Mouse (Mus musculus) retina, embryonic 14.5 days (tissue): ENCODE data around the gene Cks2.
"Not testable (repeated sequence)": the region's sequence is repeated elsewhere in the genome, so short reads cannot be mapped to it uniquely, and the experiment has no call there.

ENCODE experiments used
- DNase-seq: peaks from one replicate; pipeline ENCODE4 v3.0.0-alpha.2; 2015; ENCODE audit warnings: low spot score

Cks2 gene

GRCm38 (mm10) chr13:51641424-51641823 is 3.6 kb upstream of the Cks2 start:
- DNase-seq, result no peak

DNA sequence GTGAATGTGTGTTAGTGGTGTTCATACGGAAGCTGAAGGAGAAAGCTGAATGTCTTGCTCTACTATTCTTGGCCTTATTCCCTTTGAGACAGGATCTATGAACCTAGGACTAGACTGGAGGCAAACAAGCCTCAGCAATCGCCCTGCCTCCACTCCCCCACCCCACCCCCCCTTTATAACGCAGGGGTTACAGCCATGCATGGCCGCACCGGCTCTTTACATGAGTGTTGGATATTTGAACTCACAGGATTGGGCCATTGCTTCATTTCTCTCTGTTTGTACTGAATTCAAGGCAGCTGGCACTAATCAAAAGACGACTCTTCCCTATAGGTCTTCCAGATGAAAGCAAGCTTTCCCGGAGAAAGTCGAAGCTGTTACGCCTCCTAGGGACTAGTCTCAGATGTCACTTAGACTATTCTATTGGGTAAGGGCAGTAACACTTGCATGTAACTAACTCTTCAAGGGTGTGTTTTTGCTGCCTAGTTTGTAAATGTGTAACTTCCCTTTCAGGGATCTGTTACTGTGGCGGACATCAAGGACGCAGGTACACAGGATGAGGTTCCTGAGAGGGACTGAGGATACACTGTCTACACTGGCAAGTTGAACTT is 2.8 kb upstream of the Cks2 start:
- DNase-seq, result no peak

GRCm38 (mm10) chr13:51643924-51644828 is 856 bp upstream of the Cks2 start:
- DNase-seq, result no peak

- peak; percentile 48 for DNase-seq
These were observed 840 bp downstream of the Cks2 start for GRCm38 (mm10) chr13:51645872-51646271.

DNA sequence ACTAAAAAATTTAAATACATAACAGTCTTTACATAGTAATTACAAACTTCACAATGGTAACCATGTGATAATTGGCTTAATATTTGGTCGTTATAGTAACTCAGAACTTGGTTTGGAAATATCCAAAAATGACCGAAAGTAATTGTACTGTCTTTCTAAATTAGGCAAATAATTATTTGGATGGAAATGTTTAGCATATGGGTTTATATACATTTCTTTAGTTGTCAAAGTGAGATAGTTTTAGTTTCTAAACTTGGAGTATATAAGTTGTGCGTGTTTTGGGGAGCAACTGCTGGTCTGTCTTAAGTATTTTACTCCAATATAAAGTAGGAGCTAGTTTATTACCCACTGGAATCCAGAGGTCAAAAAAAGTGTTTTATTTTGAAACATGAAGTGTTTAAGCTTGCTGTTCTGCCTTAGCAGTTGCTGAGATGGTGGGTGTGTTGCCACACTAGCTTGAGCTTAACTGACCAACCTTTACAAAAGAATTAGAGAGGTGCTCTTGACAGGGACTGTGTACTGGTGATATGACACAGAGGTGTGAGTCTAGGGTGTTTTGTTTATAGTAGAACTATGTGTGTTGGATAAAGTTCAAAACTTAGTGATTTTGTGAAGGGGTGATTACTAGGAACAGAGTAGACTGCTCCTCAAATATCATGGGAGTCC is 1.5 kb downstream of the Cks2 start:
- no peak for DNase-seq

DNA sequence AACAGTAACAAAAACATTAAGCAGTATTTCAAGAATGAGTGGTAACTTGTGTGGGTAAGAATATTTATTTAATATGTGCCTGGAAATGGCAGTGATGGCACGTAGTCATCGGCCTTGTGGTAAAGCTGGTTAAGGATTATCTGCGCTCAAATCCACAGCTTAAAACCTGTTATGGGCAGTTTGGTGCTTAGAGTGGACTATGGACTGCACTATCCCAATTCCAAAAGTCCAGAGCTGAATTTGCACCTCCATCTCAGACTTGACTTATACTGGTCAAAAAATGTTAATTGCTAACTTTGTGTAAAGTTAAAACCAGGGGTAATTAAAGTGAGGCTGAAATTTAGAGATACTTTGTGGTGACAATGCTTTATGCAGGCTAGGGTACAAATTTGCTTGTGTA is 2.7 kb downstream of the Cks2 start:
- DNase-seq, result no peak

GRCm38 (mm10) chr13:51648237-51648636 is 3.2 kb downstream of the Cks2 start:
- no peak for DNase-seq

- DNase-seq, result no peak
These were observed 4.7 kb downstream of the Cks2 start for GRCm38 (mm10) chr13:51649740-51650139.

DNA sequence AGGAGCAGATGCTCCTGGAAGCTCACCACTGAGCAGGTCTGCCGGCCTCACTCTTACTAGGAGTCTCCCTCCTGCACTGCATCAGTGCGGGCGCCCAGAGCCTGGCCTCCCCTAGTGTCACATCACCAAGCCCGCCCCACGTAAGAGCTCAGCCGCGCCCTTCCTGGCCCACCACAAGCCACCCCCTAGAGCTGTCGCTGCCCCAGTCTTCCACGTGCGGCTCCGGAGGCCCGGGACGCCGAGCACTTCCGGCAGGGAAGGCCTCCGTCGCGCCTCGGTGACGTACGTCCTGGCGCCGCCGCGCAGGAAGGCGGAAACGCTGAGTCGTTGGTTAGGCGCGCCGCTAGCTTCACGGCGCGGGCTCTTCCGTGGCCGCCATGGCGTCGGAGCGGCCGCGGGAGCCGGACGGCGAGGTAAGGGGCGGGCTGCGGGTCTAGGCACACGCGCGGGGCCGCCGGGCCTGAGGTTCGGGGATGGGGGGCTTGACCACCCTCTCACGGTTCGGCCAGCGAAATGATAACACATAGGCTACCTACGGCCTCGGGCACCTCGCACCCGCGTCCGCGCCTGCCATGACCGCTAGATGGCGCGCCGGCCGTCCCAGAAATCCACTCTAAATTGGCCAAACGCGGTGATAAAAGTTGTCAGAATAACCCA is 6.5 kb downstream of the Cks2 start, which contains the start of gene Secisbp2:
Secisbp2 (plus strand) TSS at position 290 of the 657 bp plus-strand sequence.
- peak; percentile 93 for DNase-seq

DNA sequence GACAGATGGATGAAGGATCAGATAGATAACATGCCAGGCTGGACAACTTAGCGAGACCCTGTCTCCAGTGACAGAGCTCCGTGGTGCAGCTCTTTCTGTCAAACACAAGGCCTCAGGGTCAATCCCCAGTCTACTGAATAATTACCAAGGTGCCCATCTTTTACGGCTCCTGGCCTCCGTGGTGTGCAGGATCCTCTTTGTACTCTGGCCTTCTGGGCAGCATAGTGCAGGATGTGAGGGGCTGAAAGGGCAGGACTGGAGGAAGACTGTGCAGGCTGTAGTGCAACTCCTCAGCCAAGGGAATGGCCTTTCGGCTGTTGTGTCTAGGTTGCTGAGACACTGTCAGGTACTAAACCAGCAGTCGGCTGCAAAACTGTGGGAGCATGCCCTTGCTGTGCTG is 8.1 kb downstream of the Cks2 start:
- no peak for DNase-seq

DNA sequence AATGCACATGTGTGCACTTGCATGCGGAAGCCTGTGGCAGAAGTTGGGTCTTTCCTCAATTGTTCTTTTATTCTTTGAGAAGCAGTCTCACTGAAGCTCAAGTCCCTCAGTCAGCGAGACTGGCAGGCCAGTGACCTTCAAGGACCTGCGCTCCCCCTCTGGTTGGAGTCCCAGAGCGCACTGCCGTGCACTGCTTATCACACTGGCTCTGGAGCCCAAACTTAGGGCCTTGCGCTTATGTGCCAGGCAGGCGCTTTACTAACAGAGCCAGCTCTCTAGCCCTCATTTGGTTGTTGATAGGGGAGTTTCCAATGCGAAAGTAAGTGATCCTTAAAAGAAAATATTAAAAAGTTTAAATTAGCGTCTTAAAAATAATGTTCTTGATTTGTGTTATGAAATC is 8.9 kb downstream of the Cks2 start:
- DNase-seq, result no peak

DNA sequence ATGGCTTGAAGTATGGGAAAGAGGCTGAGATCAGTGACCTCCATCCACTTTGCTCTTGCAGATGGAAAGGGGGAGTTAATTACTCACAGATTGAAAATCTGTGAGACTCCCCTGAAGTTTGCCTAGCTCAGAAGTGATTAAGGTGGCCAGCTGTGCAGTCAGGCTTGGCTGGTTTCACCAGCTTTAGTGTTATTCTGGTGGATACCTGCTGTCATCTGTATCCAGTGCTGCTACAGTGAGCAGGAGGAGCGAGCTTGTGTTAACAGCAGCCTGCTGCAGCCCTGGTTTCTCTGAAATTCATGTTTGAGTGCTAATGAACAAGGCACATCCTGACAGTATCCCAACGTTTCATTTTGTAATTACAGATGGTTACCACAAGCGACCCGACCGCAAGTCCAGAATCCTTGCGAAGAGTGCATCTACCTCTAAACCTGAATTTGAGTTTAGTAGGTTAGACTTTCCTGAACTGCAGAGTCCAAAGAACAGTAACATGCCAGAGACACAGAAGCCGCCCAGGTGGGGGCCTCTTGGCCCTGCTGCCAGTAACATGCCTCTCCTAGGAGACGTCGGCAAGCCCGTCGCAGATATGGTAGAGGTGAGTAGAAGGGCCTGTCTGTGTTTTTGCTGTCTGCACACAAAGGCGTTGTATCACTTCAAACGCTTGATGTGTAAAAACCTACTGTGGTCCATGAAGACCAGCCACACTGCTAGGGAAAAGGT is 11.6 kb downstream of the Cks2 start:
- no peak for DNase-seq

GRCm38 (mm10) chr13:51658094-51658493 is 13.1 kb downstream of the Cks2 start:
- no peak for DNase-seq

DNA sequence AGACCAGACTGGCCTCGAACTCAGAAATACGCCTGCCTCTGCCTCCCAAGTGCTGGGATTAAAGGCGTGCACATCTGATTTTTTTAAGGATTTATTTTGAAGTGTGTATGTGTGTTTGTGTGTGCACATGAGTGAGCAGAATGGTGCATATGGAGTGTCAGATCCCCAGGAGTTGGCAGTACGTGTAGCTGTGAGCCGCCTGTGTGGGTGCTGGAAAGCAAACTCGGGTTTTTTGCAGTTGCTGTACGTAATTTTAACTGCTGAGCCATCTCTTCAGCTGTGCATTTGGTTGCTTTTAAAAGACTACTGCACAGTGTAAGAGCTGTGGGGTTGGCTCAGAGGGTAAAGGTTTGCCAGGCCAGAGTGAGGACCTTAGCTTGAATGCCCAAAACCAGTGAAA is 14.5 kb downstream of the Cks2 start:
- DNase-seq, result no peak

DNA sequence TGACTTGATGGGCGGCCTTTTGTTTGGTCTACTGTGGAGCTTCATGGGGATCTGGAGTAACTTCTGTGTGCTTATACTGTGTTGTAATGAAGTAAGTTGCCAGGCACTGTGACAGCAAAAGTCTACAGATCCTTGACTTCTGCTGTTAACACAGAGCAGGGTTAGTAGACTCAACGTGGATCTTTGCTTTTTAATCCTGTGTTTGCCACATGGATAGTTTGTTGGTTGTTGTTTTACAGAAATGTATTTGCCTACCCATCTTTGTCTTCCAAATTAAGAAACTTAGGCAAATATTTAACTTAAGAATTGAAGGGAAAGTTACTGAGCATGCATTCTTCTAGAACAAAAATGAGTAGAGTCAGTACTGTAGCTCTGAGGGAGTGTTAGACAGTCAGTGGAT is 18.5 kb downstream of the Cks2 start:
- DNase-seq, result no peak

- not testable (repeated sequence) for DNase-seq
These were observed 23.2 kb downstream of the Cks2 start for GRCm38 (mm10) chr13:51668195-51668594.

DNA sequence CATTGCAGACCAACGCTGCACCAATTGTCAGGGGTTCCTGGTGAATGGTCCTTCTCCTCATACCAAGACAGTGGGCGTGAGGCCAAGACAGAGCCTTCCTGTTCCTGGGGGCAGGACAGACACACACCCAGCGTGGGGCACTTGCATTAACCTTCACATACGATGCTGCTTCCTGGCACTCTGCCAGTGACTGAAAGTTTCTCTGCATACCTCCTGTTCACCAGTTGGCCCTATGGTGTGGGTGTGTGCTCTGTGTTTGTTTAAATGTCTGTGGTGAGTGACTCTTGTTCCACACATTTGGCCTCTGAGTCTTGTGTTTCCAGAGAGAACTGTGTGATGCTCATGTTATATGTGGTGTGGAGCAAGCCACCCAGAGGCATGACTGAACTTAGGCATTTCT is 31.6 kb downstream of the Cks2 start:
- DNase-seq, result no peak

DNA sequence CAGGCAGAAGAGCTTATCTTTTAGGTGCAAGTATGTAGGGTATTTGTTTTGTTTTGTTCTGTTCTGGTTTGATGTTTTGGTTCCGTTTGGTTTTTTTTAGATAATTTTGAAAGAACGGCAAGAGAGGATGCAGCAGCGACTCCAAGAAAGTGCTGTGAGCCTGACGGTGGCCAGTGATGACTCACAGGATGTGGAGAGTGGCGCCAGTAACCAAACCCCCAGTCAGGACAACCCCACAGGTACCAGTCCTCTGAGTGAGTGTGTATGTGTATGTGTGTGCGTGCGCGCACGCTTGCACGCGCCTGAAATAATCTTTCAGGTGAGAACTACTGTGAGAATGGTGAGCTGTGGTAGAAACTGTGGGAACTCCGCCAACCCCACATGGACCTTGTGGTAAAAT is 32.0 kb downstream of the Cks2 start:
- DNase-seq, result no peak

- DNase-seq, result no peak
These were observed 32.7 kb downstream of the Cks2 start for GRCm38 (mm10) chr13:51677630-51678185.

DNA sequence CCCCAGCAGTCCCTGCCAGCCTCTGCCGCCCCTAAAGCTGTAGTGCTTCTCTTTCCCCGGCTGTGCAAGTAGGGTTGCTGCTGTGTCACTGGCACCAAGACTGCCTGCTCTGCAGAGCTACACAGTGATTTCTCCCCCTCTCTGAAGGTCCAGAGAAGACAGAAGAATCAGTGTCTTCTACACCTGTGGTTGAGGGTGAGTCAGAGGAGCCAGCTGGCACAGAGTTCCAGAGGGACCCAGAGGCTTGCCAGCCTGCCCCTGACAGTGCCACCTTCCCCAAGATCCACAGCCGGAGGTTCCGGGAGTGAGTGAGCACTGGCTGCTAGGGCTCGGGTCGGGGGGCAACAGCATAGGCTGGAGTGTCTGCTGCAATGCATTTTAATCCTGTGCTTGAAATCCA is 33.7 kb downstream of the Cks2 start:
- no peak for DNase-seq

GRCm38 (mm10) chr13:51679332-51679731 is 34.3 kb downstream of the Cks2 start:
- DNase-seq, result no peak
